Mouse (Mus musculus): ENCODE results near the gene Tbc1d25. TPM values are rescaled to one million over a fixed set of nuclear protein-coding genes. Genes with fewer than 3 reads are reported as not detected.

The Tbc1d25 gene
- 11.5 and 11.6 TPM in 2 replicates for polyA plus RNA-seq (2014; fragmentation: Nextera tagmentation; extraction: Ambion mirVana)

GRCm38 (mm10) chrX:8175504-8176385 lies at the start of gene Tbc1d25:
Tbc1d25 (minus strand) TSS chrX:8176181.
- peak; percentile 95 for ATAC-seq (ENCODE audit: low FRiP score)
- no peak within 1 kb of the TSS for H3K27ac ChIP-seq (ENCODE audit: low read depth, low read length)
- peak within 1 kb of the TSS; percentile 55 for H3K9ac ChIP-seq (ENCODE audit: low read length)
- no peaks in the 10 kb centered on the region for H3K4me1 ChIP-seq (ENCODE audit: control insufficient read depth, insufficient read depth, low read length)
- H3K36me3 ChIP-seq (ENCODE audit: control insufficient read depth, insufficient read depth, low read length): no peaks in the 10 kb centered on the region
- no peaks in the 10 kb centered on the region for H3K9me3 ChIP-seq (ENCODE audit: control insufficient read depth, low read length)
- peak within 1 kb of the TSS; percentile 55 for H3K4me3 ChIP-seq (ENCODE audit: low read depth, low read length)
- peak; percentile 96 for DNase-seq (ENCODE audit: low spot score, missing footprints)
- H3K4me2 ChIP-seq: peak within 1 kb of the TSS; percentile 51
- 11% methylated on average over 56 of the region's 56 CpGs for WGBS
- no peaks in the 10 kb centered on the region for H3K27me3 ChIP-seq (ENCODE audit: control insufficient read depth, insufficient read depth, low read length)

GRCm38 (mm10) chrX:8223473-8223872 lies 47.5 kb upstream of the Tbc1d25 start:
- Histone ChIP-seq H3K27me3 (ENCODE audit: control insufficient read depth, insufficient read depth, low read length) (no peaks in the 10 kb centered on the region), H3K9me3 (ENCODE audit: control insufficient read depth, low read length) (no peaks in the 10 kb centered on the region), H3K9ac (ENCODE audit: low read length) (no peak overlapping the region), H3K4me2 (no peak overlapping the region), H3K4me3 (ENCODE audit: low read depth, low read length) (no peak overlapping the region), H3K4me1 (ENCODE audit: control insufficient read depth, insufficient read depth, low read length) (no peaks in the 10 kb centered on the region), H3K27ac (ENCODE audit: low read depth, low read length) (no peak overlapping the region), H3K36me3 (ENCODE audit: control insufficient read depth, insufficient read depth, low read length) (no peaks in the 10 kb centered on the region)
- WGBS: 89% methylated on average over 7 of the region's 7 CpGs
- DNase-seq (ENCODE audit: low spot score, missing footprints): no peak
- ATAC-seq (ENCODE audit: low FRiP score): no peak

GRCm38 (mm10) chrX:8222678-8223421 lies 46.9 kb upstream of the Tbc1d25 start:
- no peak overlapping the region for H3K4me2 ChIP-seq
- WGBS: 60% methylated on average over 7 of the region's 7 CpGs
- no peaks in the 10 kb centered on the region for H3K4me1 ChIP-seq (ENCODE audit: control insufficient read depth, insufficient read depth, low read length)
- no peak overlapping the region for H3K4me3 ChIP-seq (ENCODE audit: low read depth, low read length)
- H3K9ac ChIP-seq (ENCODE audit: low read length): no peak overlapping the region
- H3K36me3 ChIP-seq (ENCODE audit: control insufficient read depth, insufficient read depth, low read length): no peaks in the 10 kb centered on the region
- H3K27me3 ChIP-seq (ENCODE audit: control insufficient read depth, insufficient read depth, low read length): no peaks in the 10 kb centered on the region
- ATAC-seq (ENCODE audit: low FRiP score) (no peak), DNase-seq (ENCODE audit: low spot score, missing footprints) (no peak)
- H3K9me3 ChIP-seq (ENCODE audit: control insufficient read depth, low read length): no peaks in the 10 kb centered on the region
- no peak overlapping the region for H3K27ac ChIP-seq (ENCODE audit: low read depth, low read length)

GRCm38 (mm10) chrX:8222296-8222677 lies 46.3 kb upstream of the Tbc1d25 start:
- H3K9ac ChIP-seq (ENCODE audit: low read length): no peak overlapping the region
- no peak overlapping the region for H3K4me3 ChIP-seq (ENCODE audit: low read depth, low read length)
- no peak for ATAC-seq (ENCODE audit: low FRiP score)
- no peak overlapping the region for H3K27ac ChIP-seq (ENCODE audit: low read depth, low read length)
- no peak for DNase-seq (ENCODE audit: low spot score, missing footprints)
- 80% methylated on average over 3 of the region's 3 CpGs for WGBS
- H3K36me3 ChIP-seq (ENCODE audit: control insufficient read depth, insufficient read depth, low read length): no peaks in the 10 kb centered on the region
- no peaks in the 10 kb centered on the region for H3K4me1 ChIP-seq (ENCODE audit: control insufficient read depth, insufficient read depth, low read length)
- H3K4me2 ChIP-seq: no peak overlapping the region
- no peaks in the 10 kb centered on the region for H3K27me3 ChIP-seq (ENCODE audit: control insufficient read depth, insufficient read depth, low read length)
- H3K9me3 ChIP-seq (ENCODE audit: control insufficient read depth, low read length): no peaks in the 10 kb centered on the region

GRCm38 (mm10) chrX:8219651-8220050 lies 43.7 kb upstream of the Tbc1d25 start:
- Histone ChIP-seq H3K4me1 (ENCODE audit: control insufficient read depth, insufficient read depth, low read length) (no peaks in the 10 kb centered on the region), H3K4me2 (no peak overlapping the region), H3K9me3 (ENCODE audit: control insufficient read depth, low read length) (no peaks in the 10 kb centered on the region), H3K27me3 (ENCODE audit: control insufficient read depth, insufficient read depth, low read length) (no peaks in the 10 kb centered on the region), H3K4me3 (ENCODE audit: low read depth, low read length) (no peak overlapping the region), H3K27ac (ENCODE audit: low read depth, low read length) (no peak overlapping the region), H3K9ac (ENCODE audit: low read length) (no peak overlapping the region), H3K36me3 (ENCODE audit: control insufficient read depth, insufficient read depth, low read length) (no peaks in the 10 kb centered on the region)
- ATAC-seq (ENCODE audit: low FRiP score) (no peak), DNase-seq (ENCODE audit: low spot score, missing footprints) (no peak)
- 34% methylated on average over 8 of the region's 8 CpGs for WGBS

GRCm38 (mm10) chrX:8218114-8218513 lies 42.1 kb upstream of the Tbc1d25 start:
- no peaks in the 10 kb centered on the region for H3K36me3 ChIP-seq (ENCODE audit: control insufficient read depth, insufficient read depth, low read length)
- H3K27ac ChIP-seq (ENCODE audit: low read depth, low read length): no peak overlapping the region
- no peak overlapping the region for H3K9ac ChIP-seq (ENCODE audit: low read length)
- WGBS: 48% methylated on average over 2 of the region's 2 CpGs
- H3K9me3 ChIP-seq (ENCODE audit: control insufficient read depth, low read length): no peaks in the 10 kb centered on the region
- no peaks in the 10 kb centered on the region for H3K27me3 ChIP-seq (ENCODE audit: control insufficient read depth, insufficient read depth, low read length)
- no peaks in the 10 kb centered on the region for H3K4me1 ChIP-seq (ENCODE audit: control insufficient read depth, insufficient read depth, low read length)
- no peak overlapping the region for H3K4me3 ChIP-seq (ENCODE audit: low read depth, low read length)
- no peak overlapping the region for H3K4me2 ChIP-seq
- ATAC-seq (ENCODE audit: low FRiP score) (no peak), DNase-seq (ENCODE audit: low spot score, missing footprints) (no peak)

GRCm38 (mm10) chrX:8217383-8217782 lies 41.4 kb upstream of the Tbc1d25 start:
- peak; percentile 39 for DNase-seq (ENCODE audit: low spot score, missing footprints)
- 36% methylated on average over 6 of the region's 6 CpGs for WGBS
- Histone ChIP-seq H3K9me3 (ENCODE audit: control insufficient read depth, low read length) (no peaks in the 10 kb centered on the region), H3K27ac (ENCODE audit: low read depth, low read length) (no peak overlapping the region), H3K4me2 (no peak overlapping the region), H3K27me3 (ENCODE audit: control insufficient read depth, insufficient read depth, low read length) (no peaks in the 10 kb centered on the region), H3K36me3 (ENCODE audit: control insufficient read depth, insufficient read depth, low read length) (no peaks in the 10 kb centered on the region), H3K9ac (ENCODE audit: low read length) (no peak overlapping the region), H3K4me1 (ENCODE audit: control insufficient read depth, insufficient read depth, low read length) (no peaks in the 10 kb centered on the region), H3K4me3 (ENCODE audit: low read depth, low read length) (no peak overlapping the region)
- no peak for ATAC-seq (ENCODE audit: low FRiP score)

GRCm38 (mm10) chrX:8211490-8212207 lies 35.7 kb upstream of the Tbc1d25 start:
- DNase-seq (ENCODE audit: low spot score, missing footprints) (no peak), ATAC-seq (ENCODE audit: low FRiP score) (no peak)
- 80% methylated on average over 7 of the region's 7 CpGs for WGBS
- Histone ChIP-seq H3K4me2 (no peak overlapping the region), H3K4me1 (ENCODE audit: control insufficient read depth, insufficient read depth, low read length) (no peaks in the 10 kb centered on the region), H3K4me3 (ENCODE audit: low read depth, low read length) (no peak overlapping the region), H3K27ac (ENCODE audit: low read depth, low read length) (no peak overlapping the region), H3K9ac (ENCODE audit: low read length) (no peak overlapping the region), H3K36me3 (ENCODE audit: control insufficient read depth, insufficient read depth, low read length) (no peaks in the 10 kb centered on the region), H3K9me3 (ENCODE audit: control insufficient read depth, low read length) (no peaks in the 10 kb centered on the region), H3K27me3 (ENCODE audit: control insufficient read depth, insufficient read depth, low read length) (no peaks in the 10 kb centered on the region)
